Mouse (Mus musculus): ENCODE measurements around the gene Evx2.

Evx2 gene

GRCm38 (mm10) chr2:74681594-74682531, 22.5 kb upstream of the Evx2 start:
- no peak for DNase-seq (ENCODE audit: low read depth, low spot score)

DNA sequence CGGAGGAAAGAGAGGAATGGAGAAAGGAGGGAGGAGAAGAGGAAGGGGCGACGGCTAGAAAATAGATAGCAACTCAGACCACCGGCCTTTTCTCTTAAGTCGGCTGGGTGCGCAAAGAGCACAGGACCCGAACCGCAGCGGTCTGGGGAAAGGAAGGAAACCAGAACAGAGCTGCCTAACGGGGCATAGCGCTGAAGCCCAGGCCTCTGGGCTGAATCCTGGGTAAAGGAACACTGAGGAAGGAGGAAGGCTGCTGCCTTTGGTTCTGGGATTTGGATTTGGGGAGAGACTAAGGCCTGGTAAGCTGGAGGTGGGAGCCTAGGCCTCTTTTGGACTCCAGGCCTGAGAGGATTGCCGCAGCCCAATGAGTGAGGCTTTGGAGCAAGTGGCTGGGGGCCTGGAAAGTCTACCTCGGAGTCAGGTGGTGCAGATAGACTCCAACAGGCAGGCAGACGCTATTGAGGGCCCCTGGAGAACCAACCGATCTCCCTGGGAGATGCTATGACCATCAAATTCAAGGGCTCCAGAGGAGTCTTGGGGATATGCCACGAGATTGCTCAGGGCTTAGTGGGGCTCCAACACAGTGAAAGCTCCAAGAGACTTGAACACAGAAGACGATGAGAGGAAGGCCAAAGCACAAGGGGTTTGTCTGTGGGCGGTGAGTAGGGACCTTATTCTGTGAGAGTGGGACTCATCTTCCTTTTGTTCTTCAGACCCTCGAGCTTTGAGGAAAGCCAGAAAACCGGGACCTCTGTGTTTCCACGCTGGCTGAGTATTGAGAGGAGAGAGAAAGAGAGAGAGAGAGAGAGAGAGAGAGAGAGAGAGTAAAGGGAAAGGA, 21.4 kb upstream of the Evx2 start:
- no peak for DNase-seq (ENCODE audit: low read depth, low spot score)

- no peak for DNase-seq (ENCODE audit: low read depth, low spot score)
These were observed 20.6 kb upstream of the Evx2 start for GRCm38 (mm10) chr2:74679980-74680379.

GRCm38 (mm10) chr2:74679596-74679971, 20.2 kb upstream of the Evx2 start:
- DNase-seq (ENCODE audit: low read depth, low spot score) = no peak

- no peak for DNase-seq (ENCODE audit: low read depth, low spot score)
These were observed 19.7 kb upstream of the Evx2 start, which contains the start of gene Hoxd11 for GRCm38 (mm10) chr2:74678891-74679595. Hoxd11 (plus strand) TSS chr2:74679557.

DNA sequence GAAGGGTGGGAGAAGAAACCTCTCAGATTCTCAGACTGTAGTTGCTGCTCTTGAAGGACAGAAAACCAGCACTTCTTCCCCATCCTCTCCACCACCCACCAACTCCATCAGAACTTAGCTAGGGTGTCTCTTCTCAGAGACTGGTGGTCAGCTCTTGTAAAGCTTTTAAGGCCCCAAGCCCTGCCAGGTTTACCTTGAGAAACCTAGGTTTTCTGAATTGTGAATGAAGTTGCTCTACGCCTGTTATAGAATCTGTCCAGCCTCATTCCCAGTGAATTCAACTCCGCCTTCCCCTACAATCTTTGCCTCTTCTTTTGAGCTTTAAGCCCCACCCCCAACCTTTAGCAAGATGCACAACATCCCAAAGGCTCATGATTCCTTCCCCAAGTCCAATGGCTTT, 17.7 kb upstream of the Evx2 start:
- DNase-seq (ENCODE audit: low read depth, low spot score) = no peak

DNA sequence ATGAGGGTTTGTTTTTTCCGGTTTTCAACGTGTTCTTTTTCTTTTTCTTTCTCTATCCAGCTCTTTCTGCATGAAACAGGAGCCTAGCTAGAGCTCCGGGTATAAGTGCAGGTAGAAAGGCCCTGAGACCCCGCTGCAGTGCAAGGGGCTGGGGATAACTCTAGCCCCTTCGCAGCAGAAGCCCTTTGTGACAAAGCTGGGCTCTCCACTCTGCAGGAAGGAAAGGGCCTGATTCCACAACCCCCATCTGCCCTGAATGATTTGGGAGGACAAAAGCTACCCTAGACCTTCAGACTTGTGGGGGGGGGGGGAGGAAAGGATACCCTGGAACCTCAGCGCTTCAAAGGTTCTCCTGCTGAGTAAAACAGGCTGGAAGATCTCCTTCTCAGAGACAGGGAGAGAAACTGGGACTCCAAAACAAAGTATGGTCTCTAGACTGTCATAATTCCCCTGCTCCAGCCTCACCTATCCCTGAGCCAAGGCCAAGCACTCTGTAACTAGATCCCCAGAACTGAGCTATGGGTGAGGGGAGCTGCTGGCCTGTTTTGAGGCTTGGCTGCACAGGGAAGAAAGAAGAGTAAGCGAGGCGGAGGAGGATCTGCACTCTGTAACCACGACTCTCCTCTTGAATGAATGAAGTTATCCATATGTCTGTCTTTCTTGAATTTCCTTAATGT, 17.2 kb upstream of the Evx2 start:
- no peak for DNase-seq (ENCODE audit: low read depth, low spot score)

DNA sequence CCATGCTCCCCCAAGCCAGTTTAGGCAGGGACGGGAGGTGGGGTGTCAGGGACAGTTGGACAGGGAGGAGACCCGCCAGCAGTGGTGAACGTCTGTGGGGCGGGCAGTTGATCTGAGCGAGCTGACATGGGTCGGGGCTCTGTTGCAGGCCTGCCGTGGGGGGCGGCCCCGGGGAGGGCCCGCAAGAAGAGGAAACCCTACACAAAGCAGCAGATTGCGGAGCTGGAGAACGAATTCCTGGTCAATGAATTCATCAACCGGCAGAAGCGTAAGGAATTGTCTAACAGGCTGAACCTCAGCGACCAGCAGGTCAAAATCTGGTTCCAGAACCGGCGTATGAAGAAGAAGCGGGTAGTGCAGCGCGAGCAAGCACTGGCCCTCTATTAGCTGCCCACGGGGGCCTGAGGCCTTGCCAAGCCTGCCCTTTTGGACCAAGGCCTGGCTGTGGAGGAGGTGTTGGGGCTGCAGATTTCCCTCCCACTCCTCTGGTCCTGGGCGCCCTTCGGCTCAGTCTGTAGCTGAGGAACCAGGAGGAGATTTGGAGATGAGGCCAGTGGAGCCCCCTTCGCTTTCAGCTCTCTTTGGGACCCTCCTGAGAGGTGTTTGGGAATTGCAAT, 16.4 kb upstream of the Evx2 start:
- no peak for DNase-seq (ENCODE audit: low read depth, low spot score)

- no peak for DNase-seq (ENCODE audit: low read depth, low spot score)
These were observed 15.7 kb upstream of the Evx2 start, which contains the start of gene Hoxd12 for GRCm38 (mm10) chr2:74674881-74675665. Hoxd12 (plus strand) TSS chr2:74675013.

- DNase-seq (ENCODE audit: low read depth, low spot score) = no peak
These were observed 14.6 kb upstream of the Evx2 start for GRCm38 (mm10) chr2:74673835-74674425.

DNA sequence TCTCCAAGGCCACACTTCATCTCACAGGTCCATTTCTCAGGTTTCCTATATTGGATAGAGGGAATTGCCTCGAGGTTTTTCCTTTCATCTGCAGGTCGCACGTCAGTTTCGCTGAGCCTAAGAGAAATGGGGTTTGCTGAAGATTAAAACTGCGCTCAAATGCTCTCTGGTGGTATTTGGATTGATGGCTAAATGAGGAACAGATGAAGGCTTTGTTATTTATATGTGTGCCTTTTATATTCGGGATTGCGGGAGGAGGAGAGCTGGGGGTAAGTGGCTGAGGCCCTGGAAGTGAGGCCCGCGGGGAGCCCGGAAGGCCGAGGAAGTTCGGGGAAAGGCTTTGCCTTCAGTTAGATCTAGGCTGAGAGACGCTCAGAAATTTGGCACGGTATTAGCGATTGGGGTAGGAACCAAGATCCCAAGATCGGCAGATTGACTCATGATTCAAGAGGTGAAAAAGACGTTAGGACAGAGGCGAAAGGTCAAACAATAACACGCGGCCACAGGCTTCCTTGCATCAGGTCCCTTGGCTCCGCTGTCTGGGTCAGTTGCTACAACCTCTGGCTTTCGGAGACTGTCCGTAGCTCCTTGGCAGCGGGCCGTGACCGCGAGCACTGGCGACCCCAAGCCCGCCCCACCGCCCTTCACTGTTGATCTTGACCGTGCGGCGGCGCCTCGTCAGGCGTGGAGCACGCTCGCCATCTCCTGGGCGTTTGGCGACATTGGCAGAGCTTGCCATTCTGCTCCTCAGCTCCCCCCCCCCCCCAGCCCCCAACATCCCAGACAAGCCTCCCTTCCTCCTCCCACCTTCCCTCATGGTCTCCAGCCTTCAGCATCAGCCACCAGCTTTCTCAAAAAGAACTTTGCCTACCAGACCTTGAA, 13.4 kb upstream of the Evx2 start:
- DNase-seq (ENCODE audit: low read depth, low spot score) = peak; percentile 90

- no peak for DNase-seq (ENCODE audit: low read depth, low spot score)
These were observed 12.5 kb upstream of the Evx2 start for GRCm38 (mm10) chr2:74671847-74672246.

- no peak for DNase-seq (ENCODE audit: low read depth, low spot score)
These were observed 11.4 kb upstream of the Evx2 start for GRCm38 (mm10) chr2:74670632-74671188.

GRCm38 (mm10) chr2:74669650-74670235, 10.4 kb upstream of the Evx2 start:
- no peak for DNase-seq (ENCODE audit: low read depth, low spot score)

GRCm38 (mm10) chr2:74669230-74669578, 9.8 kb upstream of the Evx2 start:
- DNase-seq (ENCODE audit: low read depth, low spot score) = no peak

GRCm38 (mm10) chr2:74668370-74669229, 9.2 kb upstream of the Evx2 start:
- DNase-seq (ENCODE audit: low read depth, low spot score) = no peak

DNA sequence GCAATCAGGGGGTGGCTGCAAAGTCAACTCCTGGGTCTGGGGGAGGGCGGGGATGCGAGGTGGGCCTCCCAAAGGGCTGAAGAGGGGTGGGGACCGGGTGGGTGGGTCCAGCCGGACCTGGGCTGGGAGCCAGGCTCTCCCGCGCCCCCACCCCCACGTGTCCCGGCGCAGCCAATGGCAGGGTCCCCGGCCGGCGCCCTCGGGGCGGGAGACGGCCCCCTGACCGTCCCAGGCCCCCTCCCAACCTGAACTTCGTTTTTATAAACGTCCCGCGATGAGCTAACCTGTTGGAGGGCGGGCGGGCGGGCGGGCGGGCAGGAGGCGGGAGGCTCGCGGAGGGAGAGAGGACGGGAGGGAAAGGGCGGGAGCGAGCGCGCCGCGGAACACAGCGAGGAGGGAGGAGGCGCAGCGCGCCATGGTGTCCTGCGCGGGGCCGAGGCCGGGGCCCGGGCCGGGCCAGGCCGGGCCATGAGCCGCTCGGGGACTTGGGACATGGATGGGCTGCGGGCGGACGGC, 8.5 kb upstream of the Evx2 start, which contains the start of gene Hoxd13:
Gene Hoxd13 (plus strand): TSS at position 469 of the 516 bp plus-strand sequence.
- no peak for DNase-seq (ENCODE audit: low read depth, low spot score)
